Mouse (Mus musculus): ENCODE results near the gene Cryzl1. TPM values are rescaled to one million over a fixed set of nuclear protein-coding genes. Genes with fewer than 3 reads are reported as not detected.

Cryzl1 gene
- polyA plus RNA-seq, 1 experiment = 27.0 TPM

- H3K4me3 ChIP-seq (ENCODE audit: control insufficient read depth, low read depth, low read length) = no peak overlapping the region
- no peak for TF ChIP-seq POLR2A (IDR thresholded peaks at IDR 0.05; ENCODE audit: control insufficient read depth, low read depth, low read length)
- TF ChIP-seq CTCF (IDR thresholded peaks at IDR 0.05; ENCODE audit: control insufficient read depth, insufficient read depth, insufficient replicate concordance, low read depth, low read length) = no peak
- no peaks in the 10 kb centered on the region; the same call in 1 of the 2 replicates for H3K36me3 ChIP-seq (ENCODE audit: control insufficient read depth, insufficient read depth, low read length)
- H3K27me3 ChIP-seq (ENCODE audit: control insufficient read depth, insufficient read depth, low read length) = no peaks in the 10 kb centered on the region
- no peaks in the 10 kb centered on the region for H3K4me1 ChIP-seq (ENCODE audit: control insufficient read depth, insufficient read depth, low read length)
- H3K27ac ChIP-seq (ENCODE audit: control insufficient read depth, insufficient read depth, low read depth, low read length) = no peak overlapping the region
Observed at GRCm38 (mm10) chr16:91754957-91755356, 26.2 kb upstream of the Cryzl1 start.

GRCm38 (mm10) chr16:91753611-91754010 is 24.8 kb upstream of the Cryzl1 start:
- Histone ChIP-seq H3K4me1 (ENCODE audit: control insufficient read depth, insufficient read depth, low read length) (no peaks in the 10 kb centered on the region), H3K4me3 (ENCODE audit: control insufficient read depth, low read depth, low read length) (no peak overlapping the region), H3K36me3 (ENCODE audit: control insufficient read depth, insufficient read depth, low read length) (no peaks in the 10 kb centered on the region), H3K27ac (ENCODE audit: control insufficient read depth, insufficient read depth, low read depth, low read length) (no peak overlapping the region), H3K27me3 (ENCODE audit: control insufficient read depth, insufficient read depth, low read length) (no peaks in the 10 kb centered on the region)
- TF ChIP-seq POLR2A (IDR thresholded peaks at IDR 0.05; ENCODE audit: control insufficient read depth, low read depth, low read length) (no peak), CTCF (IDR thresholded peaks at IDR 0.05; ENCODE audit: control insufficient read depth, insufficient read depth, insufficient replicate concordance, low read depth, low read length) (no peak)

- no peaks in the 10 kb centered on the region for H3K36me3 ChIP-seq (ENCODE audit: control insufficient read depth, insufficient read depth, low read length)
- TF ChIP-seq POLR2A (IDR thresholded peaks at IDR 0.05; ENCODE audit: control insufficient read depth, low read depth, low read length) = no peak
- no peak overlapping the region for H3K4me3 ChIP-seq (ENCODE audit: control insufficient read depth, low read depth, low read length)
- H3K4me1 ChIP-seq (ENCODE audit: control insufficient read depth, insufficient read depth, low read length) = no peaks in the 10 kb centered on the region
- H3K27me3 ChIP-seq (ENCODE audit: control insufficient read depth, insufficient read depth, low read length) = no peaks in the 10 kb centered on the region
- no peak overlapping the region for H3K27ac ChIP-seq (ENCODE audit: control insufficient read depth, insufficient read depth, low read depth, low read length)
Observed at GRCm38 (mm10) chr16:91751644-91752385, 23.0 kb upstream of the Cryzl1 start.

- Histone ChIP-seq H3K4me1 (ENCODE audit: control insufficient read depth, insufficient read depth, low read length) (no peaks in the 10 kb centered on the region), H3K27me3 (ENCODE audit: control insufficient read depth, insufficient read depth, low read length) (no peaks in the 10 kb centered on the region), H3K4me3 (ENCODE audit: control insufficient read depth, low read depth, low read length) (no peak overlapping the region), H3K27ac (ENCODE audit: control insufficient read depth, insufficient read depth, low read depth, low read length) (no peak overlapping the region), H3K36me3 (ENCODE audit: control insufficient read depth, insufficient read depth, low read length) (no peaks in the 10 kb centered on the region)
- TF ChIP-seq POLR2A (IDR thresholded peaks at IDR 0.05; ENCODE audit: control insufficient read depth, low read depth, low read length) (no peak), CTCF (IDR thresholded peaks at IDR 0.05; ENCODE audit: control insufficient read depth, insufficient read depth, insufficient replicate concordance, low read depth, low read length) (no peak)
Observed at GRCm38 (mm10) chr16:91747567-91747966, 18.8 kb upstream of the Cryzl1 start.

GRCm38 (mm10) chr16:91746101-91746950 is 17.6 kb upstream of the Cryzl1 start:
- no peaks in the 10 kb centered on the region for H3K4me1 ChIP-seq (ENCODE audit: control insufficient read depth, insufficient read depth, low read length)
- no peaks in the 10 kb centered on the region for H3K27me3 ChIP-seq (ENCODE audit: control insufficient read depth, insufficient read depth, low read length)
- no peaks in the 10 kb centered on the region for H3K36me3 ChIP-seq (ENCODE audit: control insufficient read depth, insufficient read depth, low read length)
- no peak overlapping the region for H3K4me3 ChIP-seq (ENCODE audit: control insufficient read depth, low read depth, low read length)
- TF ChIP-seq CTCF (IDR thresholded peaks at IDR 0.05; ENCODE audit: control insufficient read depth, insufficient read depth, insufficient replicate concordance, low read depth, low read length) (no peak), POLR2A (IDR thresholded peaks at IDR 0.05; ENCODE audit: control insufficient read depth, low read depth, low read length) (no peak)
- no peak overlapping the region; the same call in 1 of the 2 replicates for H3K27ac ChIP-seq (ENCODE audit: control insufficient read depth, insufficient read depth, low read depth, low read length)

- Histone ChIP-seq H3K36me3 (ENCODE audit: control insufficient read depth, insufficient read depth, low read length) (no peaks in the 10 kb centered on the region), H3K27ac (ENCODE audit: control insufficient read depth, insufficient read depth, low read depth, low read length) (no peak overlapping the region), H3K4me3 (ENCODE audit: control insufficient read depth, low read depth, low read length) (no peak overlapping the region), H3K4me1 (ENCODE audit: control insufficient read depth, insufficient read depth, low read length) (no peaks in the 10 kb centered on the region), H3K27me3 (ENCODE audit: control insufficient read depth, insufficient read depth, low read length) (no peaks in the 10 kb centered on the region)
- TF ChIP-seq POLR2A (IDR thresholded peaks at IDR 0.05; ENCODE audit: control insufficient read depth, low read depth, low read length) (no peak), CTCF (IDR thresholded peaks at IDR 0.05; ENCODE audit: control insufficient read depth, insufficient read depth, insufficient replicate concordance, low read depth, low read length) (no peak)
Observed at GRCm38 (mm10) chr16:91743055-91743454, 14.3 kb upstream of the Cryzl1 start.

- Histone ChIP-seq H3K27ac (ENCODE audit: control insufficient read depth, insufficient read depth, low read depth, low read length) (no peak overlapping the region), H3K4me1 (ENCODE audit: control insufficient read depth, insufficient read depth, low read length) (peaks cover 2% of the 10 kb centered on the region), H3K4me3 (ENCODE audit: control insufficient read depth, low read depth, low read length) (no peak overlapping the region), H3K36me3 (ENCODE audit: control insufficient read depth, insufficient read depth, low read length) (no peaks in the 10 kb centered on the region), H3K27me3 (ENCODE audit: control insufficient read depth, insufficient read depth, low read length) (no peaks in the 10 kb centered on the region)
- TF ChIP-seq CTCF (IDR thresholded peaks at IDR 0.05; ENCODE audit: control insufficient read depth, insufficient read depth, insufficient replicate concordance, low read depth, low read length) (no peak), POLR2A (IDR thresholded peaks at IDR 0.05; ENCODE audit: control insufficient read depth, low read depth, low read length) (no peak)
Observed at GRCm38 (mm10) chr16:91740918-91741255, 12.1 kb upstream of the Cryzl1 start.

Data from testis, adult 2 months (tissue).